Mouse (Mus musculus) neural tube, embryonic 14.5 days (tissue): ENCODE data around the gene Zfp13. TPM values are rescaled to one million over a fixed set of nuclear protein-coding genes. Genes with fewer than 3 reads are reported as not detected.
"Not testable (repeated sequence)": the region's sequence is repeated elsewhere in the genome, so short reads cannot be mapped to it uniquely, and the experiment has no call there.

Experiments
- ATAC-seq: fragments of 200-750 bp; cut with Nextera tagmentation; 2 replicates; pipeline ENCODE4 v1.8.0; 2017; ENCODE audit warnings: low read depth, mild to moderate bottlenecking, moderate TSS enrichment, moderate library complexity
- H3K27ac ChIP-seq: fragments of 300-500 bp; sonication (generic); 2 replicates; pipeline ENCODE4 v1.5.1; 2014; ENCODE audit warnings: low read depth, mild to moderate bottlenecking, control low read depth, low read length, moderate library complexity, mixed read lengths
- H3K27me3 ChIP-seq: fragments of 300-500 bp; sonication (generic); 2 replicates; pipeline ENCODE4 v1.6.1; 2014; ENCODE audit warnings: low read length; ENCODE audit not compliant: control insufficient read depth, insufficient read depth
- H3K36me3 ChIP-seq: fragments of 300-500 bp; sonication (generic); 2 replicates; pipeline ENCODE4 v1.6.1; 2014; ENCODE audit warnings: low read length, mixed read lengths; ENCODE audit not compliant: control insufficient read depth, insufficient read depth
- H3K4me1 ChIP-seq: fragments of 300-500 bp; sonication (generic); 2 replicates; pipeline ENCODE4 v1.6.1; 2014; ENCODE audit warnings: low read length; ENCODE audit not compliant: control insufficient read depth, insufficient read depth
- H3K4me2 ChIP-seq: fragments of 300-500 bp; sonication (generic); 2 replicates; pipeline ENCODE4 v1.6.1; 2014; ENCODE audit warnings: mild to moderate bottlenecking, low read depth, low read length, control low read depth
- H3K4me3 ChIP-seq: fragments of 300-500 bp; sonication (generic); 2 replicates; pipeline ENCODE4 v1.5.1; 2014; ENCODE audit warnings: low read depth, low read length, control low read depth, mixed read lengths
- H3K9ac ChIP-seq: fragments of 300-500 bp; sonication (generic); replicated peaks from 2 replicates; pipeline ENCODE4 v1.6.1; 2014; ENCODE audit warnings: low read depth, mild to moderate bottlenecking, control low read depth, low read length, mixed read lengths
- H3K9me3 ChIP-seq: fragments of 300-500 bp; sonication (generic); 2 replicates; pipeline ENCODE4 v1.6.1; 2016; ENCODE audit warnings: low read length; ENCODE audit not compliant: control insufficient read depth
- WGBS: fragments of 180-500 bp; shearing (Covaris S2); extraction: QIAGEN DNeasy Blood & Tissue Kit; methylation state at CpG from one replicate; pipeline ENCODE4 v1.1.7; 2014; 5-methylcytosine and 5-hydroxymethylcytosine counted together
- polyA plus RNA-seq: library from polyadenylated mRNA; unstranded; fragments of >200 nt; fragmentation: Nextera tagmentation; extraction: Ambion mirVana; gene quantifications from 2 replicates; pipeline ENCODE4 v1.2.1, GENCODE M21; 2014

Gene Zfp13
- polyA plus RNA-seq, 1 experiment from 2014 or later: 26.6 TPM

DNA sequence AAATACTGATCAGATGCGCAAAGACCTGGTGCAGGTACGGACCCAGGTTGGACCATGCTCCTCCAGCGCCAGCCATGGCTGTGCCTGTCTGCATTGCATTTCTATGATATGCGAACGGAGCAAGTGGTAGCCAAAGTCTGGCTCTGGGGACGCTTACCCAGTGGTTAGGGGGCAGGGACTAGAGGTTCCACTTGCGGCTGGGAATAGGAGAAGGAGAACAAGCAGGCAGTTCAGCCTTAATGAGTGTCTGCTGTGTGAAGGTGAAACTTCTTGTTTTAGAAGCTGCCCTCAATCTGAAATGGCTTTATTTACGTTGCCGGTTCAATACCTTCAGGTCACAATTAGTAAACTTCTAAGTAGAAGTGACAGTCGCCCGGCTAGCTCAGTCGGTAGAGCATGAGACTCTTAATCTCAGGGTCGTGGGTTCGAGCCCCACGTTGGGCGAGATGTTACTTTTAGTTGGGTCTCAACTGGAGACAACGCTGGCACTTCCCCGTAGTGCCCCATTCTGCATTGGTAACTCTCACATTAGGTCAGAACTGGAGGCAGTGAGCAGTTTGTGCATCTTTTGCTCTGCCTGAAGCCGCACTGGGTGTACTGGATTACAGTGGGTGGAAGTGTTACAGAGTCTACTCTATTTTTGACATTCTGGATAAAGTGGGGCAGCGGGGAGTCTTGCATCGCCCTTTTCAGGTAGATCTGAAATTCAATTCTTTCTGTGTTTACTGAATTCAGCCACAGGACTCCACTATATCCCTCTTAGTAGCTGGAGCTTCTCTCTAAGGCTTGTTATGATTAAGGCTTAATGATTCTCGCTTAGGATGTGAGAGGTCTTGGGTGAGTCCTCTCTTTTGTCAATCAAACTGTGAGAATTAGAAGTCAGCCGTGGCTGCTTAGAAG is 65.4 kb downstream of the Zfp13 start:
- H3K9ac ChIP-seq, ATAC-seq: not testable (repeated sequence)

GRCm38 (mm10) chr17:23531408-23531807 is 67.9 kb downstream of the Zfp13 start:
- H3K4me3 ChIP-seq, H3K4me1 ChIP-seq, H3K36me3 ChIP-seq, H3K27me3 ChIP-seq, H3K27ac ChIP-seq, H3K9me3 ChIP-seq, ATAC-seq, H3K4me2 ChIP-seq, H3K9ac ChIP-seq: not testable (repeated sequence)
- WGBS: 25% methylated on average over 1 of the region's 1 CpGs

More for the DNA sequence above, 65.4 kb downstream of the Zfp13 start:
- not testable (repeated sequence) for H3K4me3 ChIP-seq, H3K4me1 ChIP-seq, H3K4me2 ChIP-seq, H3K27me3 ChIP-seq, H3K27ac ChIP-seq, H3K9me3 ChIP-seq, H3K36me3 ChIP-seq
- 7% methylated on average over 9 of the region's 23 CpGs for WGBS

Other genes with a start within 250 kb of the Zfp13 start
- not detected in 2 replicates for gene Vmn2r116, start 214.9 kb downstream of the Zfp13 start, polyA plus RNA-seq
- gene Vmn2r117, start 119.8 kb downstream of the Zfp13 start, polyA plus RNA-seq: not detected in 2 replicates
- 16.9 and 19.8 TPM in 2 replicates for gene Zfp213, start 35.2 kb downstream of the Zfp13 start, polyA plus RNA-seq
- not detected in 2 replicates for gene Zscan10, start 1.4 kb upstream of the Zfp13 start, polyA plus RNA-seq
- 0.80 and 2.3 TPM in 2 replicates for gene Mmp25, start 45.8 kb upstream of the Zfp13 start, polyA plus RNA-seq
- gene Bicdl2, start 61.0 kb upstream of the Zfp13 start, polyA plus RNA-seq: 0.29 TPM in 1 of 2 replicates, not detected in the other
- 132 and 147 TPM in 2 replicates for gene Hcfc1r1, start 74.1 kb upstream of the Zfp13 start, polyA plus RNA-seq
- gene Thoc6, start 74.4 kb upstream of the Zfp13 start, polyA plus RNA-seq: 42.1 and 43.0 TPM in 2 replicates
- 2.6 and 3.8 TPM in 2 replicates for gene Tnfrsf12a, start 78.0 kb upstream of the Zfp13 start, polyA plus RNA-seq
- not detected in 2 replicates for gene Cldn6, start 79.8 kb upstream of the Zfp13 start, polyA plus RNA-seq
- gene Cldn9, start 84.5 kb upstream of the Zfp13 start, polyA plus RNA-seq: 0.70 and 1.4 TPM in 2 replicates
- 0.21 and 0.52 TPM in 2 replicates for gene 1520401A03Rik, start 123.3 kb upstream of the Zfp13 start, polyA plus RNA-seq
- gene Pkmyt1, start 126.8 kb upstream of the Zfp13 start, polyA plus RNA-seq: 13.0 and 14.3 TPM in 2 replicates
- gene Paqr4, start 141.4 kb upstream of the Zfp13 start, polyA plus RNA-seq: 49.6 and 51.4 TPM in 2 replicates
- 0.93 and 1.2 TPM in 2 replicates for gene Kremen2, start 146.3 kb upstream of the Zfp13 start, polyA plus RNA-seq
- 192 and 216 TPM in 2 replicates for gene Flywch1, start 172.1 kb upstream of the Zfp13 start, polyA plus RNA-seq
- 69.9 and 96.5 TPM in 2 replicates for gene Flywch2, start 186.6 kb upstream of the Zfp13 start, polyA plus RNA-seq
- 471 and 524 TPM in 2 replicates for gene Srrm2, start 191.0 kb upstream of the Zfp13 start, polyA plus RNA-seq
- gene Elob, start 229.6 kb upstream of the Zfp13 start, polyA plus RNA-seq: 1,182 and 1,322 TPM in 2 replicates
- not detected in 2 replicates for gene Prss33, start 236.6 kb upstream of the Zfp13 start, polyA plus RNA-seq
- not detected in 2 replicates for gene Prss32, start 244.4 kb upstream of the Zfp13 start, polyA plus RNA-seq
- gene Prss41, start 244.7 kb upstream of the Zfp13 start, polyA plus RNA-seq: 0.68 and 0.96 TPM in 2 replicates